8 mouse cellular contexts compared by ENCODE assay signal in genomic region chr4:97757207-97757977, GRCm38 (mm10). TPM values are rescaled to one million over a fixed set of nuclear protein-coding genes. Genes with fewer than 3 reads are reported as not detected.
DNase-seq lines count a peak whose midpoint lies in the region; ATAC-seq lines count a peak whose summit lies in the region.

No protein-coding gene starts in this region.

- peaks cover 35% of the 10 kb centered on the region for H3K4me1 ChIP-seq in forebrain, embryonic 15.5 days
- H3K4me1 ChIP-seq in neural tube, embryonic 14.5 days (ENCODE audit: control insufficient read depth, insufficient read depth, low read length) = no peaks in the 10 kb centered on the region; the same call in 1 of the 2 replicates

- peak overlapping the region; percentile 61 for H3K9ac ChIP-seq in forebrain, embryonic 15.5 days (replicated peaks)
- peak overlapping the region; percentile 61 for H3K9ac ChIP-seq in neural tube, embryonic 14.5 days (replicated peaks; ENCODE audit: low read depth, low read length)

- H3K36me3 ChIP-seq in forebrain, embryonic 15.5 days = no peaks in the 10 kb centered on the region
- H3K36me3 ChIP-seq in neural tube, embryonic 14.5 days (ENCODE audit: control insufficient read depth, insufficient read depth, low read length) = no peaks in the 10 kb centered on the region

- H3K9me3 ChIP-seq in forebrain, embryonic 15.5 days = no peaks in the 10 kb centered on the region
- H3K9me3 ChIP-seq in neural tube, embryonic 14.5 days (ENCODE audit: control insufficient read depth, low read length) = no peaks in the 10 kb centered on the region

- H3K4me3 ChIP-seq in forebrain, embryonic 15.5 days = peak overlapping the region; percentile 70
- peak overlapping the region; percentile 51 for H3K4me3 ChIP-seq in neural tube, embryonic 14.5 days (ENCODE audit: low read depth, low read length)

- WGBS in forebrain, embryonic 15.5 days = under 1% methylated on average over 38 of the region's 38 CpGs
- WGBS in neural tube, embryonic 14.5 days = under 1% methylated on average over 38 of the region's 38 CpGs

- no peaks in the 10 kb centered on the region; the same call in 1 of the 2 replicates for H3K27me3 ChIP-seq in forebrain, embryonic 15.5 days
- H3K27me3 ChIP-seq in neural tube, embryonic 14.5 days (ENCODE audit: control insufficient read depth, insufficient read depth, low read length) = no peaks in the 10 kb centered on the region; the same call in 1 of the 2 replicates

- peak overlapping the region; percentile 87 for H3K4me2 ChIP-seq in forebrain, embryonic 15.5 days (replicated peaks)
- H3K4me2 ChIP-seq in neural tube, embryonic 14.5 days (ENCODE audit: low read depth, low read length) = peak overlapping the region; percentile 72

- DNase-seq in MN1 (ENCODE audit: low spot score) = peak; percentile 68
- DNase-seq in cerebellum, adult 11-12 months = peak; percentile 79
- peak; percentile 84 for DNase-seq in heart, postnatal 10 days
- DNase-seq in kidney, postnatal 25 days = peak; percentile 71 to 85
- DNase-seq in lung, adult 18-20 months = peak; percentile 68 to 69
- DNase-seq in urinary bladder, postnatal 25 days (ENCODE audit: low spot score) = peak; percentile 61

- ATAC-seq in forebrain, embryonic 15.5 days (replicated peaks) = peak; percentile 76
- ATAC-seq in neural tube, embryonic 14.5 days (ENCODE audit: low read depth) = peak; percentile 88

- peak overlapping the region; percentile 90 for H3K27ac ChIP-seq in forebrain, embryonic 15.5 days (replicated peaks)
- peak overlapping the region; percentile 82 for H3K27ac ChIP-seq in neural tube, embryonic 14.5 days (ENCODE audit: low read depth, low read length)

- intact Hi-C loops in heart, postnatal 10 days (cut with DNase I) = no loop called here

RNA-seq across cellular contexts. Expression of gene Nfia, which starts 15.1 kb away (rescaled TPM):
- polyA plus RNA-seq in forebrain, embryonic 15.5 days (2015; fragmentation: Nextera tagmentation; extraction: Ambion mirVana) = 98.3 and 101 TPM in 2 replicates
- 100 to 1,000 TPM; 196 to 199 TPM for total RNA-seq in heart, postnatal 10 days (2021)
- polyA plus RNA-seq in neural tube, embryonic 14.5 days (2014; fragmentation: Nextera tagmentation; extraction: Ambion mirVana) = 50.0 and 55.0 TPM in 2 replicates

RNA-seq across cellular contexts. Expression of gene E130114P18Rik, which starts 20.5 kb away (rescaled TPM):
- polyA plus RNA-seq in forebrain, embryonic 15.5 days (2015; fragmentation: Nextera tagmentation; extraction: Ambion mirVana) = 39.8 and 45.7 TPM in 2 replicates
- under 1 TPM; 0.34 to 0.47 TPM for total RNA-seq in heart, postnatal 10 days (2021)
- 22.6 and 24.6 TPM in 2 replicates for polyA plus RNA-seq in neural tube, embryonic 14.5 days (2014; fragmentation: Nextera tagmentation; extraction: Ambion mirVana)

Comparison
In these comparisons a context has a peak if more than half of its experiments do, and no peak if none do; other contexts are left out.
1. Peak in every context shown above with its lines: DNase-seq, ATAC-seq, H3K4me3 ChIP-seq and H3K27ac ChIP-seq.